In the genomic region with DNA sequence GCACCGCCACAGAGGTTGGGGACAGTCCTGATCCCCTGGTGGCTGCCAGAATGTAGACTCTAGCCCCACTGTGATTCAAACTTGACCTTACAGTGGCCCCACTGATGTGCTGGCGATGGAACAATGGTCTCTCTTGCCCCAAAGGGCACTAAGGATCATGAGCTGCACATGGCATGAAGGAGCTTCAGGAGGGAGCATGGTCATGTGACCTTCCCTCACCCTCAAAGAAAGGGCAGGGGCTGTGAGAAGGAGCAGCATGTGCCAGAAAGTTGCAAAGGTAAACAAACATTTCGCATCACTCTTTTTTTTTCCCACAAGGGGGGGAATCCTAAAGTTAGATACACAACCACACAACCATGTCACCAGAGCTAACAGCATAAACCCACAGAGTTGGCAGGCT, we compare ENCODE assay signal across 32 mouse cellular contexts. TPM values are rescaled to one million over a fixed set of nuclear protein-coding genes. Genes with fewer than 3 reads are reported as not detected.
DNase-seq lines count a peak whose midpoint lies in the region; ATAC-seq and TF ChIP-seq lines count a peak whose summit lies in the region.
"Had no signal": no experiment of that assay in that cellular context is flagged by ENCODE, and none has a peak within 500 bp of the region (broad histone marks: within the 10 kb centered on the region; RNA-seq: fewer than 3 reads in every experiment).

No protein-coding gene starts in this region.

- H3K9ac ChIP-seq in heart, embryonic 16.5 days (ENCODE audit: low read length) = peak overlapping the region; percentile 46; the same call in 1 of the 2 replicates
- H3K9ac ChIP-seq: forebrain, embryonic 13.5 days; hindbrain, embryonic 13.5 days; limb, embryonic 12.5 days; liver, embryonic 15.5 days; lung, embryonic 14.5 days; neural tube, embryonic 15.5 days had no signal

- intact Hi-C loops in gastrocnemius, adult 2 months (cut with DNase I) = no loop called here
- intact Hi-C loops in heart, postnatal 25 days (cut with DNase I) = no loop called here

- H3K4me1 ChIP-seq in heart, embryonic 16.5 days (ENCODE audit: control insufficient read depth, insufficient read depth, low read length) = peaks cover 47% of the 10 kb centered on the region
- H3K4me1 ChIP-seq: forebrain, embryonic 13.5 days; hindbrain, embryonic 13.5 days; limb, embryonic 12.5 days; neural tube, embryonic 15.5 days had no signal

- H3K27ac ChIP-seq in gastrocnemius, adult 2 months = peak overlapping the region; percentile 79
- peak overlapping the region; percentile 44 for H3K27ac ChIP-seq in heart, embryonic 16.5 days (ENCODE audit: low read length)
- H3K27ac ChIP-seq: forebrain, embryonic 13.5 days; hindbrain, embryonic 13.5 days; left cerebral cortex, adult 2 months; limb, embryonic 12.5 days; liver, embryonic 15.5 days; neural tube, embryonic 15.5 days had no signal

- H3K4me2 ChIP-seq in heart, embryonic 16.5 days (ENCODE audit: low read depth, low read length) = no peak overlapping the region
- H3K4me2 ChIP-seq: forebrain, embryonic 13.5 days; hindbrain, embryonic 13.5 days; limb, embryonic 12.5 days; liver, embryonic 15.5 days; lung, embryonic 14.5 days; neural tube, embryonic 15.5 days had no signal

- no peak for TF ChIP-seq CTCF in gastrocnemius, adult 2 months (IDR thresholded peaks at IDR 0.05)

- H3K36me3 ChIP-seq in heart, embryonic 16.5 days (ENCODE audit: control insufficient read depth, insufficient read depth) = peaks cover 24% of the 10 kb centered on the region

- no peak for DNase-seq in gastrocnemius, adult 2 months
- DNase-seq in gastrocnemius, postnatal 25 days = no peak
- DNase-seq in heart, postnatal 25 days (ENCODE audit: low spot score) = no peak
- DNase-seq in kidney, adult 8-10 months = peak; percentile 21 to 54
- no peak for DNase-seq in kidney, postnatal 10 days
- peak; percentile 38 to 73 for DNase-seq in kidney, postnatal 25 days
- DNase-seq: adrenal gland, postnatal 10 days; cerebellum, adult 8-10 months; cerebellum, postnatal 25 days; gastrocnemius, postnatal 14 days; heart, adult 11 months; heart, postnatal 36 days; lung, embryonic 14.5 days; lung, postnatal 14 days; midbrain, embryonic 14.5 days; retina, postnatal 1 day; right cerebral cortex, postnatal 14 days; thymus, postnatal 14 days had no signal

- no peaks in the 10 kb centered on the region for H3K27me3 ChIP-seq in heart, embryonic 16.5 days (ENCODE audit: control insufficient read depth, insufficient read depth, low read length)
- H3K27me3 ChIP-seq: CH12.LX; forebrain, embryonic 13.5 days; hindbrain, embryonic 13.5 days; limb, embryonic 12.5 days; liver, embryonic 15.5 days; neural tube, embryonic 15.5 days; Patski had no signal

- ATAC-seq in heart, embryonic 16.5 days (replicated peaks; ENCODE audit: extremely low read depth, insufficient read depth, low FRiP score) = no peak
- ATAC-seq: forebrain, embryonic 13.5 days; intestine, embryonic 16.5 days; Patski had no signal

- H3K9me3 ChIP-seq in heart, embryonic 16.5 days (replicated peaks; ENCODE audit: control insufficient read depth, low read length) = no peaks in the 10 kb centered on the region
- H3K9me3 ChIP-seq: forebrain, embryonic 13.5 days; hindbrain, embryonic 13.5 days; limb, embryonic 12.5 days; liver, embryonic 15.5 days; neural tube, embryonic 15.5 days had no signal

- 74% methylated on average over 3 of the region's 3 CpGs for WGBS in heart, embryonic 16.5 days

- H3K4me3 ChIP-seq in gastrocnemius, adult 2 months = no peak overlapping the region
- H3K4me3 ChIP-seq in heart, embryonic 16.5 days (ENCODE audit: low read length) = no peak overlapping the region
- H3K4me3 ChIP-seq: forebrain, embryonic 13.5 days; hindbrain, embryonic 13.5 days; left cerebral cortex, adult 2 months; limb, embryonic 12.5 days; liver, embryonic 15.5 days; neural tube, embryonic 15.5 days had no signal

RNA-seq across cellular contexts. Expression of a gene that starts 9.6 kb away (rescaled TPM):
- under 1 TPM in 1 of 2 experiments, not detected in 1; 0.54 TPM for total RNA-seq in gastrocnemius, adult 2 months (2021)
- not detected for total RNA-seq in gastrocnemius, postnatal 25 days (2021)
- 1.1 and 1.4 TPM in 2 replicates for polyA plus RNA-seq in heart, embryonic 16.5 days (2015; fragmentation: Nextera tagmentation; extraction: Ambion mirVana)
- total RNA-seq in heart, postnatal 25 days (2021) = under 1 TPM in 1 of 2 experiments, not detected in 1; 0.75 TPM
- total RNA-seq: CH12.LX; gastrocnemius, postnatal 14 days; liver, adult 2 months had no signal
- polyA plus RNA-seq: C2C12; intestine, embryonic 16.5 days; limb, embryonic 12.5 days; liver, adult 2 months; liver, embryonic 15.5 days; lung, embryonic 14.5 days; midbrain, embryonic 14.5 days; Patski; small intestine, adult 2 months; stomach, embryonic 14.5 days had no signal

RNA-seq across cellular contexts. Expression of a gene that starts 9.7 kb away (rescaled TPM):
- 1,000 to 10,000 TPM in 1 of 2 experiments, 100 to 1,000 TPM in 1; 551 to 1,329 TPM for total RNA-seq in gastrocnemius, adult 2 months (2021)
- total RNA-seq in gastrocnemius, postnatal 25 days (2021) = 1,000 to 10,000 TPM in 1 of 2 experiments, 100 to 1,000 TPM in 1; 646 to 1,026 TPM
- 1,916 and 1,999 TPM in 2 replicates for polyA plus RNA-seq in heart, embryonic 16.5 days (2015; fragmentation: Nextera tagmentation; extraction: Ambion mirVana)
- total RNA-seq in heart, postnatal 25 days (2021) = 1,000 to 10,000 TPM; 5,192 to 5,215 TPM
- total RNA-seq: CH12.LX had no signal
- polyA plus RNA-seq: liver, adult 2 months had no signal

RNA-seq across cellular contexts. Expression of a gene that starts 39.1 kb away (rescaled TPM):
- total RNA-seq in gastrocnemius, adult 2 months (2021) = 10 to 100 TPM; 48.0 to 70.7 TPM
- total RNA-seq in gastrocnemius, postnatal 25 days (2021) = 10 to 100 TPM; 52.0 to 64.1 TPM
- 5.4 and 6.4 TPM in 2 replicates for polyA plus RNA-seq in heart, embryonic 16.5 days (2015; fragmentation: Nextera tagmentation; extraction: Ambion mirVana)
- total RNA-seq in heart, postnatal 25 days (2021) = 1 to 10 TPM; 2.2 to 3.0 TPM

RNA-seq across cellular contexts. Expression of a gene that starts 41.6 kb away (rescaled TPM):
- 10 to 100 TPM; 38.4 to 47.3 TPM for total RNA-seq in gastrocnemius, adult 2 months (2021)
- 10 to 100 TPM; 36.1 to 37.7 TPM for total RNA-seq in gastrocnemius, postnatal 25 days (2021)
- 44.1 and 48.7 TPM in 2 replicates for polyA plus RNA-seq in heart, embryonic 16.5 days (2015; fragmentation: Nextera tagmentation; extraction: Ambion mirVana)
- total RNA-seq in heart, postnatal 25 days (2021) = 10 to 100 TPM; 26.2 to 28.9 TPM

RNA-seq across cellular contexts. Expression of a gene that starts 41.8 kb away (rescaled TPM):
- 10 to 100 TPM in 1 of 2 experiments, 1 to 10 TPM in 1; 9.5 to 13.0 TPM for total RNA-seq in gastrocnemius, adult 2 months (2021)
- 10 to 100 TPM; 10.9 to 11.2 TPM for total RNA-seq in gastrocnemius, postnatal 25 days (2021)
- polyA plus RNA-seq in heart, embryonic 16.5 days (2015; fragmentation: Nextera tagmentation; extraction: Ambion mirVana) = 71.4 and 73.1 TPM in 2 replicates
- total RNA-seq in heart, postnatal 25 days (2021) = 10 to 100 TPM; 14.8 to 15.0 TPM

Comparison
In these comparisons a context has a peak if more than half of its experiments do, and no peak if none do; other contexts are left out.
1. DNase-seq: peak in kidney, adult 8-10 months (2 of 2) and kidney, postnatal 25 days (2 of 2); none in gastrocnemius, adult 2 months (single experiment), gastrocnemius, postnatal 25 days (single experiment), heart, postnatal 25 days (single experiment) and kidney, postnatal 10 days (single experiment).
2. RNA of a gene that starts 39.1 kb away (total RNA-seq): 48.0 to 70.7 TPM in gastrocnemius, adult 2 months and 52.0 to 64.1 TPM in gastrocnemius, postnatal 25 days; 2.2 to 3.0 TPM in heart, postnatal 25 days; every median in the first group is over 10 times any median in the second.